Mouse (Mus musculus): ENCODE results near the gene Gfi1b. TPM values are rescaled to one million over a fixed set of nuclear protein-coding genes. Genes with fewer than 3 reads are reported as not detected.
A peak's percentile ranks its signal among the peaks of the same experiment; 100 is the strongest.

The Gfi1b gene
- polyA plus RNA-seq, 1 experiment from 2014 or later: 0.45 TPM

GRCm38 (mm10) chr2:28638886-28639285 lies 17.1 kb upstream of the Gfi1b start:
- ATAC-seq (ENCODE audit: low read depth): no peak
- Histone ChIP-seq H3K9me3 (no peaks in the 10 kb centered on the region), H3K27me3 (no peaks in the 10 kb centered on the region), H3K27ac (replicated peaks) (no peak overlapping the region), H3K4me2 (peak overlapping the region; percentile 31), H3K4me1 (replicated peaks) (peaks cover 37% of the 10 kb centered on the region), H3K36me3 (no peaks in the 10 kb centered on the region), H3K9ac (no peak overlapping the region), H3K4me3 (no peak overlapping the region)
- WGBS: 10% methylated on average over 9 of the region's 9 CpGs

- 17% methylated on average over 9 of the region's 9 CpGs for WGBS
- H3K4me1 ChIP-seq (replicated peaks): peaks cover 31% of the 10 kb centered on the region
Observed at GRCm38 (mm10) chr2:28638352-28638751, 16.6 kb upstream of the Gfi1b start.

GRCm38 (mm10) chr2:28637106-28637845 lies 15.5 kb upstream of the Gfi1b start:
- Histone ChIP-seq H3K4me1 (replicated peaks) (peaks cover 21% of the 10 kb centered on the region), H3K27ac (replicated peaks) (no peak overlapping the region), H3K36me3 (no peaks in the 10 kb centered on the region), H3K27me3 (no peaks in the 10 kb centered on the region), H3K9me3 (no peaks in the 10 kb centered on the region), H3K4me3 (no peak overlapping the region), H3K4me2 (no peak overlapping the region), H3K9ac (no peak overlapping the region)
- WGBS: 85% methylated on average over 9 of the region's 9 CpGs
- ATAC-seq (ENCODE audit: low read depth): no peak

More at GRCm38 (mm10) chr2:28638352-28638751, 16.6 kb upstream of the Gfi1b start:
- H3K27ac ChIP-seq (replicated peaks): no peak overlapping the region
- no peak overlapping the region for H3K9ac ChIP-seq
- H3K36me3 ChIP-seq: no peaks in the 10 kb centered on the region
- H3K4me2 ChIP-seq: peak overlapping the region; percentile 31
- no peaks in the 10 kb centered on the region for H3K9me3 ChIP-seq
- no peaks in the 10 kb centered on the region for H3K27me3 ChIP-seq
- no peak overlapping the region for H3K4me3 ChIP-seq
- no peak for ATAC-seq (ENCODE audit: low read depth)

GRCm38 (mm10) chr2:28635199-28635598 lies 13.4 kb upstream of the Gfi1b start:
- Histone ChIP-seq H3K27me3 (no peaks in the 10 kb centered on the region), H3K4me1 (replicated peaks) (peaks cover 14% of the 10 kb centered on the region), H3K9ac (no peak overlapping the region), H3K36me3 (no peaks in the 10 kb centered on the region), H3K4me2 (no peak overlapping the region), H3K4me3 (no peak overlapping the region), H3K9me3 (no peaks in the 10 kb centered on the region), H3K27ac (replicated peaks) (no peak overlapping the region)
- WGBS: 91% methylated on average over 1 of the region's 1 CpGs
- no peak for ATAC-seq (ENCODE audit: low read depth)

GRCm38 (mm10) chr2:28633136-28633535 lies 11.4 kb upstream of the Gfi1b start:
- no peak for ATAC-seq (ENCODE audit: low read depth)
- no peaks in the 10 kb centered on the region for H3K36me3 ChIP-seq
- H3K27me3 ChIP-seq: no peaks in the 10 kb centered on the region
- H3K4me2 ChIP-seq: no peak overlapping the region
- no peaks in the 10 kb centered on the region for H3K9me3 ChIP-seq
- H3K9ac ChIP-seq: no peak overlapping the region
- no peak overlapping the region for H3K4me3 ChIP-seq
- no peak overlapping the region for H3K27ac ChIP-seq (replicated peaks)
- 49% methylated on average over 4 of the region's 4 CpGs for WGBS
- peaks cover 15% of the 10 kb centered on the region for H3K4me1 ChIP-seq (replicated peaks)

- ATAC-seq (ENCODE audit: low read depth): no peak
- H3K4me2 ChIP-seq: no peak overlapping the region
- no peaks in the 10 kb centered on the region for H3K27me3 ChIP-seq
- no peaks in the 10 kb centered on the region for H3K9me3 ChIP-seq
- 62% methylated on average over 1 of the region's 1 CpGs for WGBS
- no peak overlapping the region for H3K27ac ChIP-seq (replicated peaks)
- no peak overlapping the region for H3K4me3 ChIP-seq
- H3K36me3 ChIP-seq: no peaks in the 10 kb centered on the region
- H3K4me1 ChIP-seq (replicated peaks): peaks cover 15% of the 10 kb centered on the region
- H3K9ac ChIP-seq: no peak overlapping the region
Observed at GRCm38 (mm10) chr2:28632626-28633025, 10.8 kb upstream of the Gfi1b start.

GRCm38 (mm10) chr2:28629911-28630381 lies 8.2 kb upstream of the Gfi1b start:
- Histone ChIP-seq H3K4me1 (replicated peaks) (peaks cover 15% of the 10 kb centered on the region), H3K27ac (replicated peaks) (no peak overlapping the region), H3K27me3 (no peaks in the 10 kb centered on the region), H3K4me3 (no peak overlapping the region), H3K36me3 (no peaks in the 10 kb centered on the region), H3K9ac (no peak overlapping the region), H3K9me3 (no peaks in the 10 kb centered on the region), H3K4me2 (no peak overlapping the region)
- 23% methylated on average over 4 of the region's 4 CpGs for WGBS
- peak; percentile 71; the same call in 1 of the 2 replicates for ATAC-seq (ENCODE audit: low read depth)

- 71% methylated on average over 2 of the region's 2 CpGs for WGBS
- H3K9ac ChIP-seq: no peak overlapping the region
- no peak overlapping the region for H3K4me2 ChIP-seq
- H3K4me1 ChIP-seq (replicated peaks): peaks cover 15% of the 10 kb centered on the region
- no peak overlapping the region for H3K27ac ChIP-seq (replicated peaks)
- no peaks in the 10 kb centered on the region for H3K36me3 ChIP-seq
- ATAC-seq (ENCODE audit: low read depth): no peak
- H3K9me3 ChIP-seq: no peaks in the 10 kb centered on the region
- no peak overlapping the region for H3K4me3 ChIP-seq
- H3K27me3 ChIP-seq: no peaks in the 10 kb centered on the region
Observed at GRCm38 (mm10) chr2:28628053-28628452, 6.3 kb upstream of the Gfi1b start.

- no peak overlapping the region for H3K4me3 ChIP-seq
- H3K4me2 ChIP-seq: no peak overlapping the region
- no peaks in the 10 kb centered on the region for H3K36me3 ChIP-seq
- H3K9ac ChIP-seq: no peak overlapping the region
- H3K4me1 ChIP-seq (replicated peaks): peaks cover 20% of the 10 kb centered on the region
- H3K9me3 ChIP-seq: no peaks in the 10 kb centered on the region
- H3K27me3 ChIP-seq: peaks cover 19% of the 10 kb centered on the region
- 77% methylated on average over 3 of the region's 3 CpGs for WGBS
- H3K27ac ChIP-seq (replicated peaks): no peak overlapping the region
- no peak for ATAC-seq (ENCODE audit: low read depth)
Observed at GRCm38 (mm10) chr2:28626038-28626437, 4.3 kb upstream of the Gfi1b start.

- Histone ChIP-seq H3K27ac (replicated peaks) (no peak overlapping the region), H3K4me3 (no peak overlapping the region), H3K36me3 (no peaks in the 10 kb centered on the region), H3K9ac (no peak overlapping the region), H3K4me1 (replicated peaks) (peaks cover 14% of the 10 kb centered on the region), H3K9me3 (no peaks in the 10 kb centered on the region), H3K4me2 (no peak overlapping the region), H3K27me3 (peaks cover 26% of the 10 kb centered on the region)
- ATAC-seq (ENCODE audit: low read depth): no peak
- WGBS: 91% methylated on average over 3 of the region's 3 CpGs
Observed at GRCm38 (mm10) chr2:28624870-28625269, 3.1 kb upstream of the Gfi1b start.

GRCm38 (mm10) chr2:28622521-28623124 lies 841 bp upstream of the Gfi1b start:
- no peaks in the 10 kb centered on the region for H3K9me3 ChIP-seq
- no peaks in the 10 kb centered on the region for H3K36me3 ChIP-seq
- 23% methylated on average over 10 of the region's 10 CpGs for WGBS
- H3K4me1 ChIP-seq (replicated peaks): peaks cover 5% of the 10 kb centered on the region; the same call in 1 of the 2 replicates
- no peak overlapping the region for H3K27ac ChIP-seq (replicated peaks)
- H3K9ac ChIP-seq: no peak overlapping the region
- H3K27me3 ChIP-seq: peaks cover 34% of the 10 kb centered on the region
- no peak overlapping the region for H3K4me2 ChIP-seq
- no peak overlapping the region for H3K4me3 ChIP-seq
- ATAC-seq (ENCODE audit: low read depth): no peak

- Histone ChIP-seq H3K36me3 (no peaks in the 10 kb centered on the region), H3K9ac (no peak overlapping the region), H3K4me1 (replicated peaks) (peaks cover 5% of the 10 kb centered on the region; the same call in 1 of the 2 replicates), H3K4me2 (no peak overlapping the region), H3K4me3 (no peak overlapping the region), H3K9me3 (no peaks in the 10 kb centered on the region), H3K27me3 (peaks cover 34% of the 10 kb centered on the region), H3K27ac (replicated peaks) (no peak overlapping the region)
- 15% methylated on average over 2 of the region's 2 CpGs for WGBS
- ATAC-seq (ENCODE audit: low read depth): no peak
Observed at GRCm38 (mm10) chr2:28621111-28621510, 671 bp downstream of the Gfi1b start.
